Mouse (Mus musculus): ENCODE results near the gene Tom1l1. TPM values are rescaled to one million over a fixed set of nuclear protein-coding genes. Genes with fewer than 3 reads are reported as not detected.
"Not testable (repeated sequence)": the region's sequence is repeated elsewhere in the genome, so short reads cannot be mapped to it uniquely, and the experiment has no call there.

The Tom1l1 gene
- 36.4 and 37.1 TPM in 2 replicates for polyA plus RNA-seq (2015; fragmentation: Nextera tagmentation; extraction: Ambion mirVana)

DNA sequence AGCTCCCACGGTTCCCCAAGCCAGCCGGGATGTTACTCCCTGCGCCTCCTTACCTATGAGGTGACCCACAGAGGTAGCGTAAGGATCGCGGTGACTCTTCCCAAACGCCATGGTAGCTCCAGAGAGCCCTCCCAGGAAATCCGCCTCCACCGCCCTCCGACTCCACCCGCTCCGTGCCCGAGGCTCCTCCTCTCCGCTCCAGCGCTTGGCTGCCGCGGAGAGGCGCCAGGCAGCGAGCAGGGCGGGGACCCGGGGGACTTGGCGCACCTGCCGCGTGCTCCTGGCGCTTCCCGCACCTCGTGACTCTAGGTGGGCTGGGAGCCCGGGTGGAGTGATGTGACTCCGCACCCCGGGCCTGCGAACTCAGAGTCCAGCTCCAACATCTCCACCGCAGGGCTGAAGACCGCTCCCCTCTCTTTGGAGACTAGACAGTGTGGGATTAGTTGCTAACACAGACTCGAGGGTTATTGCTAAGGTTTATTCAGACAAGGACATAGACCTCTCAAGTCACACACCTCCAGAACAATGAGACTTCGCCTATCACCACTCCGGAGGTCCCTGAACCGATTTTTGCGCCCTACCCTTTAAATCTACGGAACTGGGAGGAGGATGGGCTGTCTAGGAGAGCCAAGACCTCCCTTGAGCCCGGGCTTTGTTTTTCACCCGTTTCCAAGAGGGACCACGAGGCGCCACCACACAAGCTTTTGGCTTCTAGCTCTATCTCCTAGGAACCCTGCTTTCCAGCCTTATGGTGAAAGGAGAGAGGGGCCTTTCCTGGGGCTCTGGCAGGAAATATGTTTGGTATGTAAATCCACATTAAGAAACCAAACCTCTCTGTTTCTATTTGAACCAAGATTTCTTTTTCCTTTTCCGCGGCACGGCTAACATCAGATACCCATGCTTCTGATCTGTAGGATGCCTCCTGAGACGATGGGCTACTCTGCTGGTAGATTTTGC lies at the start of gene Tom1l1:
Tom1l1 (minus strand) TSS at position 907 of the 957 bp plus-strand sequence.
- peaks cover 14% of the 10 kb centered on the region for H3K4me1 ChIP-seq
- H3K27me3 ChIP-seq: no peaks in the 10 kb centered on the region
- ATAC-seq (ENCODE audit: borderline replicate concordance, extremely low read depth, low FRiP score, low TSS enrichment): peak; percentile 92
- H3K9me3 ChIP-seq: no peaks in the 10 kb centered on the region
- peak within 1 kb of the TSS; percentile 92 for H3K4me2 ChIP-seq
- peak within 1 kb of the TSS; percentile 66 for H3K27ac ChIP-seq
- H3K9ac ChIP-seq: peak within 1 kb of the TSS; percentile 51
- peaks cover 7% of the 10 kb centered on the region; the same call in 1 of the 2 replicates for H3K36me3 ChIP-seq
- 5% methylated on average over 47 of the region's 47 CpGs for WGBS
- H3K4me3 ChIP-seq: peak within 1 kb of the TSS; percentile 67

DNA sequence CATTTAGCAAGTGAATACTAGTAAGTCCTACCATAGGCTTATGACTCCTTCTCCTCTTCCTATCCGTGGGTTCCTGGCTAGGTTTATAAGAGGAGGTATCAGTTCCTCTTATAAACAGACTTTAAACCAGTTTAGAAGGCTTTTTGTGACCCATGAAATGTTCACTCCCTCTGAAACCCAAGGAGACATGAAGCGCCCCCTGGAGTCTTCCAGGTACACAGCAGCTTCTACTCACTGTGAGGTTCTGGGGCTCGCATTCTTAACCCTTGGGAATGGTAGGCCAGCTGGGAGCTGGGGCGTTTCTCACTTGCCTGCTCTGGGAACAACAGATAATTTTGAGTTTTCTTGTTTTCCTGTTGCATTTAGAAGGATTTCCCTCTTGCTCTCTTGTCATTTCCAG lies 45.4 kb upstream of the Tom1l1 start:
- Histone ChIP-seq H3K36me3 (no peaks in the 10 kb centered on the region), H3K4me1 (no peaks in the 10 kb centered on the region), H3K4me3 (no peak overlapping the region), H3K27me3 (no peaks in the 10 kb centered on the region), H3K9ac (no peak overlapping the region), H3K4me2 (no peak overlapping the region), H3K9me3 (no peaks in the 10 kb centered on the region), H3K27ac (no peak overlapping the region)
- WGBS: 70% methylated on average over 4 of the region's 4 CpGs
- ATAC-seq (ENCODE audit: borderline replicate concordance, extremely low read depth, low FRiP score, low TSS enrichment): no peak

DNA sequence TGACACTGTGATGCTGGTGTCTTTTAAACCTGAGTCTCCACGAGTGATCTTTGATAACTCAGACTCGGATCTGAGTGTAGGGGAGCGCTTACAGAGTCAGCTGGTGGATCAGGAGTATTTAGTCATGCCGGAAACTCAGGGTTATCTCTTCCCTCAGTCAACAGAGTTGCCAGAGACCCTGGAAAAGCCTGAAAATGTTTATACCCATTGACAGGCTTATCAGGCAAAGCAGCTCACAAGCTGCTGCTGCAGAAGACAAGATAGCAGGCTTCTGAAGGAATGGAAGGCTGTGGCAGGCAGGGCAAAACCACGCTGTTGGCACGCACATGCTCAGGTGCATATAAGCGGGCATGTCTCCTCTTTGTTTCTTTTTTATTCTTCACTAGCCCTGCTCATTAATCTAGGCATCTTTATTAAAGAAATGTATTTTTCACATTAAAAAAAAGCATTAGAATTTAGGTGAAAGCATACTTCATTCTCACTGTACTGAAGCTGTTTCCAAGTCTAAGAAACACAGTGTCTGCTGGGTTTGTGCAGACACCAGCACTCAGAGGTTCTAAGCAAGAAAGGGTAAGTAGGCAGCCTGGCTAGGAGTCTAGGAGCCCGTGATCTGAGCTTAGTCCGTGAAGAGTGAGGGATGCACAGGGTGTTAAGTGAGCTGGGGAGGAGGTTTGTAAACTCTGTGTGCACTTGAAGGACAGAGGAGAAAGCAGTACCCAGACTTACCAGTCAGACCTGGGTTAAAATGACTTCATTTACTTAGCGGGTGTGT lies 39.4 kb upstream of the Tom1l1 start:
- no peak overlapping the region for H3K27ac ChIP-seq
- no peaks in the 10 kb centered on the region for H3K27me3 ChIP-seq
- H3K36me3 ChIP-seq: no peaks in the 10 kb centered on the region
- H3K4me3 ChIP-seq: no peak overlapping the region
- no peaks in the 10 kb centered on the region for H3K9me3 ChIP-seq
- 30% methylated on average over 10 of the region's 10 CpGs for WGBS
- H3K4me1 ChIP-seq: no peaks in the 10 kb centered on the region
- peak; percentile 62; the same call in 1 of the 2 replicates for ATAC-seq (ENCODE audit: borderline replicate concordance, extremely low read depth, low FRiP score, low TSS enrichment)
- H3K9ac ChIP-seq: no peak overlapping the region
- H3K4me2 ChIP-seq: peak overlapping the region; percentile 27; the same call in 1 of the 2 replicates

DNA sequence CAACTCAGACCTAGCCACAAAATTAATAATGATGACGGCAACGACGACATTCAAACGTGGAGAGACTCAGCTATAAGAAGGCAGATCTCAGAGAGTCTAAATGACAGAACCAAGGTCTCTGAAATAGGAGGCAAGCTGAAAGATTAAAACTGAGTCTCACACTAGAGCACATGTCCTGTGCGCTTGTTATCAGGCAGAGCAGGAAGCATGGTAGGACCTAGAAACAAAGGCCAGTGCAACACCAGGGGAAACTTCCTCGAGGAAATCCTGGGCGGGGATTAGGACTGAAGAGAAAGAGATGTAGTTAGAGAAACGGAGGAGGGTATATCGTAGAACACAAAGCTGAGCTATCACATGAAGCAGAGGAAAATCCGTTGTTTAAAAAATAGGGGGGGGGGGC lies 38.6 kb upstream of the Tom1l1 start:
- ATAC-seq (ENCODE audit: borderline replicate concordance, extremely low read depth, low FRiP score, low TSS enrichment): peak; percentile 31; the same call in 1 of the 2 replicates

DNA sequence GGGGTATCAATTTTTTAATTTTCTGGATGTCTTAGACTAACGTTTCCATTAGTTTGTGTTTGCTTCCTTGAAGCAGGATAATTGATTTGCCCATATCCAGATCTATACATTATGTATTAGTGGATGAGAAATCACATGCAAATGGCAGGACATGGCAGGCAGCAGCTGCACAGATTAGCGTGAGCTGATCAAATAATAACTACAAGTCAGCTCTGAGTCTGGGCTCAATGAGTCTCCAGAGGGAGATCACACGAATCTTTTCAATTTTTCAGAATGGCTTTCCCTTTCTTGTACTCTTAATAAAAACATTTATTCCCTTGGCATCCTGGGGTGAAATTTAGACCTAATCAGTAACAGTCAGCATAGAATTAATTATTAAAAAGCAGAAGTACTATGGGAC lies 34.1 kb upstream of the Tom1l1 start:
- ATAC-seq (ENCODE audit: borderline replicate concordance, extremely low read depth, low FRiP score, low TSS enrichment): no peak
- no peak overlapping the region for H3K4me2 ChIP-seq
- no peaks in the 10 kb centered on the region for H3K4me1 ChIP-seq
- no peaks in the 10 kb centered on the region for H3K27me3 ChIP-seq
- H3K4me3 ChIP-seq: no peak overlapping the region
- no peaks in the 10 kb centered on the region for H3K36me3 ChIP-seq
- WGBS: 68% methylated on average over 3 of the region's 3 CpGs
- H3K9ac ChIP-seq: no peak overlapping the region
- H3K9me3 ChIP-seq: no peaks in the 10 kb centered on the region
- H3K27ac ChIP-seq: no peak overlapping the region

More for the DNA sequence above, 38.6 kb upstream of the Tom1l1 start:
- H3K9me3 ChIP-seq: no peaks in the 10 kb centered on the region
- H3K9ac ChIP-seq: no peak overlapping the region
- no peaks in the 10 kb centered on the region for H3K27me3 ChIP-seq
- no peaks in the 10 kb centered on the region for H3K36me3 ChIP-seq
- no peaks in the 10 kb centered on the region for H3K4me1 ChIP-seq
- no peak overlapping the region for H3K27ac ChIP-seq
- peak overlapping the region; percentile 27; the same call in 1 of the 2 replicates for H3K4me2 ChIP-seq
- no peak overlapping the region for H3K4me3 ChIP-seq
- WGBS: 60% methylated on average over 10 of the region's 10 CpGs

DNA sequence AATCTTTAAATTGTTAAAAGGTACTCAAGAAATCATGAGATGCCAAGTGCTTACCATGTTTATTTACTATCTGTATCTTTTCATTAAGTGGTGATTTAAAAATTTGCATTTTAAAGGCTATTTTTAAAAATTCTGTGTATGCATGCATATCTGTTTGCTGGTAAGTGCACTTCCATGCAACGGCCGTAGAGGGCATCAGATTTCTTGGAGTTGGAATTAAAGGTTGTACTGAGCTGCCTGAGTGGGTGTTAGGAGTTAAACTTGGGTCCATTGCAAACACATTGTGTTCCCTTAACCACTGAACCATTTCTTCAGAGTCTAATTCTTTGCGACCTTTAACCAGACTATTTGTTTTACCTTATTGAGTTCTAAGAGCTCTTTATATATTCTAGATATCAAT lies 29.6 kb upstream of the Tom1l1 start:
- Histone ChIP-seq H3K4me3 (no peak overlapping the region), H3K9ac (no peak overlapping the region), H3K27me3 (no peaks in the 10 kb centered on the region), H3K36me3 (no peaks in the 10 kb centered on the region), H3K4me1 (no peaks in the 10 kb centered on the region), H3K9me3 (no peaks in the 10 kb centered on the region), H3K27ac (no peak overlapping the region), H3K4me2 (no peak overlapping the region)
- 89% methylated on average over 3 of the region's 3 CpGs for WGBS
- no peak for ATAC-seq (ENCODE audit: borderline replicate concordance, extremely low read depth, low FRiP score, low TSS enrichment)

DNA sequence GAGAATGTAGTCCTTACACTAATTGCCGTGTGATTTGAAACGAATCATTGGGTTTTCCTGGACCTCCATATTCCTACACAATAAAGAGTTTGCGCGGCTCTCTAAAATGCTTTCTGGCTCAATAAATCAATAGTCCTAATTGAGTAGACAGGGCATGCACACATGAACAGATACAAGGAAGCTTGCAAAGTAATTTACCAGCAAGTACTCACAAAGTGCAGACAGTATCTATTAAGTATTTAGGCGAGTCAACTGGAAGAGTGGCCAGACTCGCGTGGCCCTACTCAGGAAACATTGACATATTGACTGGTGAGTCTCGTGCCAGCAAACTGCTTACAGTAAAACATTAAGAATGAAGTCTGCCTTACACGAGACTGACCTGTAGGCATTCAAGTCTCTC lies 23.4 kb upstream of the Tom1l1 start:
- H3K36me3 ChIP-seq: no peaks in the 10 kb centered on the region
- no peak overlapping the region for H3K27ac ChIP-seq
- 72% methylated on average over 9 of the region's 9 CpGs for WGBS
- no peak overlapping the region for H3K4me3 ChIP-seq
- no peaks in the 10 kb centered on the region for H3K9me3 ChIP-seq
- H3K4me2 ChIP-seq: no peak overlapping the region
- no peaks in the 10 kb centered on the region for H3K4me1 ChIP-seq
- ATAC-seq (ENCODE audit: borderline replicate concordance, extremely low read depth, low FRiP score, low TSS enrichment): no peak
- H3K27me3 ChIP-seq: no peaks in the 10 kb centered on the region
- no peak overlapping the region for H3K9ac ChIP-seq

DNA sequence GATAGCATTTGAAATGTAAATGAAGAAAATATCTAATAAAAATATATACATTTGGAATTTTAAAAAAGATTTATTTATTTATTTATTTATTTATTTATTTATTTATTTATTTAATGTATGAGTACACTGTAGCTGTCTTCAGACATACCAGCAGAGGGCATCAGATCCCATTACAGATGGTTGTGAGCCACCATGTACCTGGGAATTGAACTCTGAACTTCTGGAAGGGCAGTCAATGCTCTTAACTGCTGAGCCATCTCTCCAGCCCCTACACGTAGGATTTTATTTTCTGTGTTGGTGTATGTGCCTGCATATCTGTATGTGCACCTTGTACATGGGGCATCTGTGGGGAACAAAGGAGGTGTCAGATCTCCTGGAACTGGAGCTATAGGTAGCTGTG lies 19.0 kb upstream of the Tom1l1 start:
- not testable (repeated sequence) for H3K9me3 ChIP-seq; H3K27ac ChIP-seq; H3K4me3 ChIP-seq; H3K27me3 ChIP-seq; ATAC-seq (ENCODE audit: borderline replicate concordance, extremely low read depth, low FRiP score, low TSS enrichment); H3K4me1 ChIP-seq; H3K4me2 ChIP-seq; H3K9ac ChIP-seq; H3K36me3 ChIP-seq
- WGBS: 93% methylated on average over 1 of the region's 1 CpGs

DNA sequence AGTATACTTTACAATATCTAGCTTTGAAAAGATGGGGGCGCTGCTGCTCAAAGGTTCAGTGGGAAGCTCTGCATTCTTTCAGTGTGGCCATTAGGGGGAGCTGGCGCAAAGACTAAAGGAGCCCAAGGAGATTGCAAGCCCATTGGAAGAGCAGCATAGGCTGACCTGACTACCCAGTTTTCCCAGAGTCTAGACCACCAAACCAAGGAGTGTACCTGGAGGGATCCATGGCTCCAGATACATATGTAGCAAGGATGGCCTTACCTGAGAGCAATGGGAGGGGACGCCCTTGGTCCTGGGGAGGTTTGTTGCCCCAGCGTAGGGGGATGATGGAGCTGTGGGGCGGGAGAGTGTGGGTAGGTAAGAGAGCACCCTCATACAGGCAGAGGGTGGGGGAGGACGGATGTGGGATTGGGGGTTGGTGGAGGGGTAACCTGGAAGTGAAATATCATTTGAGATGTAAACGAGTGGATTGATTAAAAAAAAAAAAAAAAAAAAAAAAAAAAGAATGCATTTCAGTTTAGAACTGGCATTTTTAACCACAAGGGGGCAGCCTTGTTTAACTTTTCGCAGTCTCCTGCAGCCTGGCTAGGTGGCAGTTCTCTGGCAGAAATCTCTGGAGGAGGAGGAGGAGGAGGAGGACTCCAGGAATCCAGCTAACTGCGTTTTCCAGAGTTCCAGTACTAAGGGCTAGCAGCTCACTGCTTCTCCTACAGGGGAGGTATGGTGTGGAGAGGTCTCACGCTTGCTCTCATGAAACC lies 9.5 kb upstream of the Tom1l1 start:
- peak overlapping the region; percentile 48 for H3K4me2 ChIP-seq
- H3K36me3 ChIP-seq: no peaks in the 10 kb centered on the region
- no peak overlapping the region for H3K9ac ChIP-seq
- peak; percentile 79 for ATAC-seq (ENCODE audit: borderline replicate concordance, extremely low read depth, low FRiP score, low TSS enrichment)
- H3K4me3 ChIP-seq: no peak overlapping the region; the same call in 1 of the 2 replicates
- no peaks in the 10 kb centered on the region for H3K27me3 ChIP-seq
- WGBS: 19% methylated on average over 10 of the region's 10 CpGs
- no peaks in the 10 kb centered on the region for H3K9me3 ChIP-seq
- H3K27ac ChIP-seq: no peak overlapping the region
- peaks cover 3% of the 10 kb centered on the region; the same call in 1 of the 2 replicates for H3K4me1 ChIP-seq

DNA sequence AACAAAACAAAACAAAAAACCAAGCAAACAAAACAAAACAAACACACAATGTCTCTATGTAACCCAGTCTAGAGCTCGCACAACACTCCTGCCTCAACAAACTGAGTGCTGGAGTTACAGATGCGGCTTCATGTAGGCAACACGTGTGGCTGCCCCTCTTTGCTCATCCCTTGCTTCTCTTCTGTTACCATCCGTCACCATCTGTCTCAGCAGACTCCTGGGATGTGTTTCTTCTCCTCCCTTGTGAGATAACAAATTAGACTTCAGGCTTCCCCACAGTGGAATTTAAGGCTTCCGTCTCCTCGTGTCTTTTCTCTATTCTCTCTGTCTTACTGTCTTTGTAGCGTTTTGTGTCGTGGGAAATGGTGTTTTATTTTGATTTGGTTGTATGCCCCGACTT lies 7.6 kb upstream of the Tom1l1 start:
- H3K4me1 ChIP-seq: peaks cover 3% of the 10 kb centered on the region; the same call in 1 of the 2 replicates
- 38% methylated on average over 9 of the region's 9 CpGs for WGBS
- no peak overlapping the region for H3K4me3 ChIP-seq
- ATAC-seq (ENCODE audit: borderline replicate concordance, extremely low read depth, low FRiP score, low TSS enrichment): no peak
- no peak overlapping the region for H3K4me2 ChIP-seq
- H3K27me3 ChIP-seq: no peaks in the 10 kb centered on the region
- H3K9ac ChIP-seq: no peak overlapping the region
- no peak overlapping the region for H3K27ac ChIP-seq
- H3K36me3 ChIP-seq: no peaks in the 10 kb centered on the region
- no peaks in the 10 kb centered on the region for H3K9me3 ChIP-seq

DNA sequence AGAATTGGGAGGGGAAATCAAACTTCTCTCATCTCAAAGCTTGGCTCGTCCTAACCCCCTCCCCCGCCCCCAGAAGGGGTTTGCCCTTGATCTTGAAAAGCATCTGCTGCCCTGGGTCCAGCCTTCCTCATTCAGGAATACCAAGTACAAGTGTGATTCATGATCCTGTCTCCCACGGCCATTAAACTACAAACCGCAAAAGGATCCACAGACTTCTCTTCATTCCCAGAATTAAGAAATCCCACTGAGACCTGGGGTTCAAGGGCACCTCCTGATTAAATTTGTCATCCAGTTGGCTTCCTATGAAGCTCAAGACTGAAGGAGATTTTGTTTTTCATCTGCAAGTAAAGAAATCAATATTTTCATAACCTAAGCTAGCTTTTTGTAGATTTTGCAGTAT lies 6.0 kb upstream of the Tom1l1 start:
- no peaks in the 10 kb centered on the region for H3K36me3 ChIP-seq
- no peaks in the 10 kb centered on the region for H3K9me3 ChIP-seq
- H3K4me2 ChIP-seq: no peak overlapping the region
- no peak overlapping the region for H3K4me3 ChIP-seq
- H3K27ac ChIP-seq: no peak overlapping the region
- no peak overlapping the region for H3K9ac ChIP-seq
- no peak for ATAC-seq (ENCODE audit: borderline replicate concordance, extremely low read depth, low FRiP score, low TSS enrichment)
- peaks cover 3% of the 10 kb centered on the region; the same call in 1 of the 2 replicates for H3K4me1 ChIP-seq
- no peaks in the 10 kb centered on the region for H3K27me3 ChIP-seq
- 61% methylated on average over 4 of the region's 4 CpGs for WGBS

Measured in lung, embryonic 15.5 days (tissue).